Mouse (Mus musculus) lung, embryonic 15.5 days (tissue): Measurements from ENCODE around the gene Fam13a. TPM values are rescaled to one million over a fixed set of nuclear protein-coding genes. Genes with fewer than 3 reads are reported as not detected.

Experiments used
- ATAC-seq: fragments of 200-750 bp; cut with Nextera tagmentation; 2 replicates; pipeline ENCODE4 v1.8.0; 2017; ENCODE audit warnings: moderate number of reproducible peaks, borderline replicate concordance; ENCODE audit not compliant: low FRiP score, low TSS enrichment; ENCODE audit errors: extremely low read depth
- H3K27ac ChIP-seq: fragments of 300-500 bp; sonication (generic); 2 replicates; pipeline ENCODE4 v1.5.1; 2015; ENCODE audit warnings: moderate library complexity, mild to moderate bottlenecking, inconsistent platforms
- H3K27me3 ChIP-seq: fragments of 300-500 bp; sonication (generic); 2 replicates; pipeline ENCODE4 v1.6.1; 2015; ENCODE audit warnings: inconsistent platforms
- H3K36me3 ChIP-seq: fragments of 300-500 bp; sonication (generic); 2 replicates; pipeline ENCODE4 v1.6.1; 2015; ENCODE audit warnings: inconsistent platforms
- H3K4me1 ChIP-seq: fragments of 300-500 bp; sonication (generic); 2 replicates; pipeline ENCODE4 v1.6.1; 2015; ENCODE audit warnings: inconsistent platforms
- H3K4me2 ChIP-seq: fragments of 300-500 bp; sonication (generic); 2 replicates; pipeline ENCODE4 v1.6.1; 2015; ENCODE audit warnings: inconsistent platforms, mild to moderate bottlenecking, moderate library complexity
- H3K4me3 ChIP-seq: fragments of 300-500 bp; sonication (generic); 2 replicates; pipeline ENCODE4 v1.5.1; 2015; ENCODE audit warnings: mild to moderate bottlenecking, inconsistent platforms
- H3K9ac ChIP-seq: fragments of 300-500 bp; sonication (generic); 2 replicates; pipeline ENCODE4 v1.6.1; 2015; ENCODE audit warnings: inconsistent platforms
- H3K9me3 ChIP-seq: fragments of 300-500 bp; sonication (generic); 2 replicates; pipeline ENCODE4 v1.6.1; 2016; ENCODE audit warnings: inconsistent platforms
- WGBS: fragments of 180-500 bp; shearing (Covaris S2); methylation state at CpG from one replicate; pipeline ENCODE4 v1.1.7; 2015; 5-methylcytosine and 5-hydroxymethylcytosine counted together
- polyA plus RNA-seq: library from polyadenylated mRNA; unstranded; fragments of >200 nt; fragmentation: Nextera tagmentation; extraction: Ambion mirVana; gene quantifications from 2 replicates; pipeline ENCODE4 v1.2.1, GENCODE M21; 2015

Gene Fam13a
- polyA plus RNA-seq, 1 experiment from 2014 or later: 26.7 TPM

- peak; percentile 90; the same call in 1 of the 2 replicates for ATAC-seq
Observed at GRCm38 (mm10) chr6:58903171-58903570, 121.2 kb downstream of the Fam13a start.

GRCm38 (mm10) chr6:58900536-58900935 is 123.8 kb downstream of the Fam13a start:
- no peaks in the 10 kb centered on the region for H3K27me3 ChIP-seq
- no peak overlapping the region for H3K27ac ChIP-seq
- ATAC-seq: no peak
- 63% methylated on average over 7 of the region's 7 CpGs for WGBS
- no peaks in the 10 kb centered on the region for H3K4me1 ChIP-seq
- no peak overlapping the region for H3K9ac ChIP-seq
- no peak overlapping the region for H3K4me3 ChIP-seq
- H3K9me3 ChIP-seq: no peaks in the 10 kb centered on the region
- H3K4me2 ChIP-seq: no peak overlapping the region
- H3K36me3 ChIP-seq: no peaks in the 10 kb centered on the region

More at GRCm38 (mm10) chr6:58903171-58903570, 121.2 kb downstream of the Fam13a start:
- WGBS: 17% methylated on average over 8 of the region's 8 CpGs
- Histone ChIP-seq H3K27ac (no peak overlapping the region), H3K36me3 (0 out of 2 replicates have a peak, but pooled peaks cover 10% of the 10 kb centered on the region), H3K9me3 (no peaks in the 10 kb centered on the region), H3K4me3 (no peak overlapping the region), H3K9ac (no peak overlapping the region), H3K27me3 (no peaks in the 10 kb centered on the region), H3K4me2 (0 out of 2 replicates have a peak overlapping the region, but pooled peaks have one; percentile 18), H3K4me1 (no peaks in the 10 kb centered on the region)

- H3K27me3 ChIP-seq: no peaks in the 10 kb centered on the region
- H3K4me1 ChIP-seq: no peaks in the 10 kb centered on the region
- H3K36me3 ChIP-seq: no peaks in the 10 kb centered on the region
- no peak overlapping the region for H3K4me3 ChIP-seq
- no peaks in the 10 kb centered on the region for H3K9me3 ChIP-seq
- 86% methylated on average over 3 of the region's 3 CpGs for whole genome bisulfite sequencing
- no peak overlapping the region for H3K4me2 ChIP-seq
- ATAC-seq: no peak
- no peak overlapping the region for H3K27ac ChIP-seq
- no peak overlapping the region for H3K9ac ChIP-seq
Observed at GRCm38 (mm10) chr6:58899076-58899475, 125.3 kb downstream of the Fam13a start.

- Histone ChIP-seq H3K36me3 (no peaks in the 10 kb centered on the region), H3K27ac (no peak overlapping the region), H3K4me1 (no peaks in the 10 kb centered on the region), H3K27me3 (no peaks in the 10 kb centered on the region), H3K4me2 (no peak overlapping the region), H3K4me3 (no peak overlapping the region), H3K9ac (no peak overlapping the region), H3K9me3 (no peaks in the 10 kb centered on the region)
- ATAC-seq: no peak
- 75% methylated on average over 3 of the region's 3 CpGs for WGBS
Observed at GRCm38 (mm10) chr6:58896648-58897047, 127.7 kb downstream of the Fam13a start.

GRCm38 (mm10) chr6:58894994-58895393 is 129.4 kb downstream of the Fam13a start:
- H3K4me3 ChIP-seq: no peak overlapping the region
- no peak overlapping the region for H3K9ac ChIP-seq
- H3K27ac ChIP-seq: no peak overlapping the region
- H3K27me3 ChIP-seq: no peaks in the 10 kb centered on the region
- ATAC-seq: no peak
- H3K36me3 ChIP-seq: peaks cover 3% of the 10 kb centered on the region; the same call in 1 of the 2 replicates
- H3K4me2 ChIP-seq: no peak overlapping the region
- no peaks in the 10 kb centered on the region for H3K9me3 ChIP-seq
- WGBS: 78% methylated on average over 4 of the region's 4 CpGs
- H3K4me1 ChIP-seq: no peaks in the 10 kb centered on the region

- 67% methylated on average over 6 of the region's 6 CpGs for WGBS
- no peaks in the 10 kb centered on the region for H3K27me3 ChIP-seq
- no peaks in the 10 kb centered on the region for H3K9me3 ChIP-seq
- H3K4me2 ChIP-seq: no peak overlapping the region
- no peaks in the 10 kb centered on the region for H3K4me1 ChIP-seq
- no peak overlapping the region for H3K4me3 ChIP-seq
- H3K36me3 ChIP-seq: peaks cover 4% of the 10 kb centered on the region; the same call in 1 of the 2 replicates
- H3K9ac ChIP-seq: no peak overlapping the region
- ATAC-seq: no peak
- no peak overlapping the region for H3K27ac ChIP-seq
Observed at GRCm38 (mm10) chr6:58893307-58893706, 131.0 kb downstream of the Fam13a start.

GRCm38 (mm10) chr6:58889917-58890316 is 134.4 kb downstream of the Fam13a start:
- H3K9ac ChIP-seq: no peak overlapping the region
- ATAC-seq: no peak
- H3K4me1 ChIP-seq: no peaks in the 10 kb centered on the region
- peaks cover 4% of the 10 kb centered on the region; the same call in 1 of the 2 replicates for H3K36me3 ChIP-seq
- no peak overlapping the region for H3K27ac ChIP-seq
- WGBS: 88% methylated on average over 3 of the region's 3 CpGs
- no peaks in the 10 kb centered on the region for H3K9me3 ChIP-seq
- no peak overlapping the region for H3K4me3 ChIP-seq
- no peak overlapping the region for H3K4me2 ChIP-seq
- no peaks in the 10 kb centered on the region for H3K27me3 ChIP-seq

GRCm38 (mm10) chr6:58882271-58882670 is 142.1 kb downstream of the Fam13a start:
- Histone ChIP-seq H3K4me3 (no peak overlapping the region), H3K27me3 (no peaks in the 10 kb centered on the region), H3K9ac (no peak overlapping the region), H3K36me3 (no peaks in the 10 kb centered on the region), H3K27ac (no peak overlapping the region), H3K4me1 (no peaks in the 10 kb centered on the region), H3K9me3 (no peaks in the 10 kb centered on the region), H3K4me2 (no peak overlapping the region)
- no peak for ATAC-seq
- 70% methylated on average over 6 of the region's 6 CpGs for WGBS

Other genes with a start within 250 kb of the Fam13a start
- gene Herc3, start 193.1 kb downstream of the Fam13a start, polyA plus RNA-seq: 9.3 and 9.9 TPM in 2 replicates
- gene Nap1l5, start 117.5 kb downstream of the Fam13a start, polyA plus RNA-seq: 2.5 and 3.2 TPM in 2 replicates
- 10.2 and 10.6 TPM in 2 replicates for gene Tigd2, start 184.3 kb upstream of the Fam13a start, polyA plus RNA-seq